Mouse (Mus musculus) adipocyte (in vitro differentiated cells): Measurements from ENCODE around the gene Gpr4.

ENCODE experiments used
- DNase-seq: peaks from one replicate; pipeline ENCODE4 v3.0.0-alpha.2; 2016; ENCODE audit warnings: low spot score

Gpr4 gene

DNA sequence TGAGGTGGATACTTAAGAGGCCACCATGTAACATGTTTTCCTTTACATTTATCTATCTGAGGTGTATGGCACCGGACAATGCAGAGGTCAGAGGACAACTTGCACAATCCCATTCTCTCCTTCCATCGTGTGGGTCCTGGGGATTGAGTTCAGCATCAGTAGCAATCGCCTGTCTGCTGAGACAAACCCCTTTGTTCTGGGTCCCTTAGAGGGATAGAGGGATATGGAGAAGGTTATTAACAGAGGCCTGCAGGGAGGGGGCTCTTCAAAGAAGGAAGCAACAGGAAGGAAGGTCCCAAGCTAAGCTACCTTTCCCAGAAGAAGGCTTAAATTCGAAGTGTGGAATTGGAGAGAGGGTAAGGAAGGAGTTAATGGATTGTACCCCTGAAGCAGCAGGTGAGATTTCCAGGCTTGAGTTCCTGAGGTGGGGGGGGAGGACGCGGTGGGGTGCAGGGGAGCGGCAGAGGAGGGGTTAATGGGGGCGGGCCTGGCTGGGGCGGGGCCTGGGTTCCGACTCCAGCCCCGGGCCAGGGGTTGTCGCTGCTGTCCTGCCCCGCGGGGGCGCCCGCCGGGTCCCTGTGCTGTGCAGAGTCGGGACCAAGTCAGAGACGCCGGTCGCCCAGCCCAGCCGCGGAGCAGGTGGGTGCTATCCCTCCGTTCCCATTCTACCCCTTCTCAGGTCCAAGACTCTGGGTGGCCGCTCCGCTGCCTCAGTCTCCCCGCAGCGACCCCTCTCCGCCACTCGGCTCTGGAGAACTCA, at the start of gene Gpr4:
Gene Gpr4, plus strand, starts transcription at position 543 of the 760 bp plus-strand sequence.
- DNase-seq, result no peak

DNA sequence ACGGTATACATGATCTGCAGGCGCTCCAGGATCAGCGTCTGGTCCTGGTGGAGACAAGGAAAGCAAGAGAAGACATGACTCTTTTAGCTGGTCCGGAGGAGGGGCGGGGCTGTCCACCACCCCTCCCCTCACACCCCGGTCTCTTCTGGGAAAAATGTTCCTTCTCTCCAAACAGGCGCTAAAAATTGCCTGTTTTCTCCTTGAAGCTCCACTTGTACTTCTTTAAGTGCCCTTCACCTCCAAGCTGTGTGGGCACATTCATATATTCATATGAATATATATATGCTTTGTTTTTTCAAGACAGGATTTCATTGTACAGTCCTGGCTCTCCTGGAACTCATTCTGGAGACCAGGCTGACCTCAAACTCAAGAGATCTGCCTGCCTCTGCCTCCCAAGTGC, 49.4 kb upstream of the Gpr4 start:
- no peak for DNase-seq

- no peak for DNase-seq
Observed at GRCm38 (mm10) chr7:19163752-19164151, 48.6 kb upstream of the Gpr4 start.

GRCm38 (mm10) chr7:19164189-19164588, 48.1 kb upstream of the Gpr4 start:
- DNase-seq, result no peak

DNA sequence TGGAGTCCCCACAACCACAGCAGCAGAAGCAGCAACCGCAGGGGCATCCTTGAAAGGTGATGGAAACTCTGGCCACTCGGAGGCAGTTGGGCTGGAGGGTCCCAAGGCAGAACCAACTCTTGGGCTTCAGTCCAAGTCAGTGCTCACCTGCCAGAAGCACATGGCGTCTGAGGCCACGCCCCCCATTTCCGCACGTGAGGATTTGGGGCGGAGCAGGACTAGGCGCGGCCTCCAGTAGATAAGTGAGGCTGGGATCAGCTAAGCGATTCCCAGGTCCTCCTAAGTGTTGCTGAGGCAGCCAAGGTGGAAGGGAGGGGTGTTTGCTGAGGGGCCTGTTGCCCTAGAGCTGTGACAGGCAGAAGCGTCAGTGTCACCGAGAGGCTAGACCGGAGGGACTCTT, 47.4 kb upstream of the Gpr4 start:
- no peak for DNase-seq

DNA sequence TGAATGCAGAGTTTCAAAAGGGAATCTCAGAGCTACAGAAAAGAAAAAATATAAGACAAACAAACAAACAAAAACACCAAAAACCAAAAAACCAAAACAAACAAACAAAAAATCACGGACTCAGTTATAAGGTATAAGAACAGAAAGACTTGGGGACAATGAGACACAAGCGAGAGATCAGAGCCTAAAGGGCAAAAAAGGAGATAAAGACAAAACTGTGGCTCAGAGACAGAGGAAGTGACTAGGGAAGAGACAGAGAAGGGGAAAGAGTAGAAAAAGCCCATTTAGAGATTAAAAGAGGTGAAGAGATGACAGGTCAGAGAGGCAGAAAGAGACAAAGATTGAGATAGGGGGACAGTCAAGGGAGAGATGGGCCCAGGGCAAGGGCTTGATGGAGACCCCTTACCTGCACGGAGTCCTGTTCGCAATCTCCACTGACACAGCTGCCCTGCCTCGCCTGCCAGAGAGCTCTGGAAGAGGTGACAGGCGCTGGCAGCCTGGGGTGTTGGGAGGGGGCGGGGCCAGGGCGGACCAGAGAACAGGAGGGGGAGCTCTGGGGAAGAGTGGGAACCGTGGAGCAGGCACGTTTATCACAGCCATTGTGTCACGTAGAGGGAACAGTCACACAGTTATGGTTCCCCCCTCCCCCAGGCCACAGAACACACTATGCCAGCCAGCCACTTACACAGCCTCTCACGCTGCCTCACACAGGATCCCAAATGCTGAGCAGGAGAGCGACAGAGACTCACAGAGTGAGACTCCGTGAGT, 46.5 kb upstream of the Gpr4 start, which contains the start of gene Gipr:
Gene Gipr, minus strand, starts transcription at position 472 of the 768 bp plus-strand sequence.
- no peak for DNase-seq

- no peak for DNase-seq
Observed at GRCm38 (mm10) chr7:19166990-19167389, 45.3 kb upstream of the Gpr4 start.

DNA sequence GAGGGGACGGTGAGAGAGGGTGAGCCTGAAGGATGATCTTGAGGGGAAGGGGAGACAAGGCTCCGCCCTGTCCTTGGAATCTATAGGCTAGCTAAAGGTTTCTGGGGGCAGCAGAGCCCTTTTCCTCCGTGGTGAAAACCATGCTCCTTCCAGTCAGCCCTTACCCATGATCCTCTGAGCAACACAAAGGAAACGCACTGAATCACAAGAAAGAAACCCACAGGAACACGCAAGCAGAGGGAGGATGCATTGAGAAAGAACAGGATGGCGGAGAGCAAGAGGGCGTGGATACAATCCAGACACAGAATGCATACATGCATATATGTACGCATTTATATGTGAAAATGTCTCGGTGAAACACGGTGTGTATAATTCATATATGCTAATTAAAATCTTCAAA, 42.8 kb upstream of the Gpr4 start:
- no peak for DNase-seq

DNA sequence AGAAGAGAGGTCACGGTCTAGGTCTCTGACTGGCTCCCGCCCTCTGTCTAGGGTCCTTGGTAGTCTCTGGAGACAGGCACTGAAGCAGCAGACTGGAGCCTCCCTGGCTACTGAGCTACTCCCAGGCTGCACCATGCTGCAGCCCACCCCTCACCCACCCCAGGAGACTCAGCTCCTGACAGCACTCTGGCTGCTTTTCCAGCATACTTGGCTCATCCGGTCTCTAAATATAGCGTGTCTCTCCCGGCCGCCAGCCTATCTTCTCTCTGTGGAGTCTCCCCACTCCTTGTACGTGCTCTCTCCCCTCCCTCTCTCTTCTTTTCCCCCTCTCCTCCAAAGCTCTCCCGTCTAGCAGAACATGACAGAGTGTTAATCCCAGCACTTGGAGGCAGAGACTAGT, 42.2 kb upstream of the Gpr4 start:
- no peak for DNase-seq

DNA sequence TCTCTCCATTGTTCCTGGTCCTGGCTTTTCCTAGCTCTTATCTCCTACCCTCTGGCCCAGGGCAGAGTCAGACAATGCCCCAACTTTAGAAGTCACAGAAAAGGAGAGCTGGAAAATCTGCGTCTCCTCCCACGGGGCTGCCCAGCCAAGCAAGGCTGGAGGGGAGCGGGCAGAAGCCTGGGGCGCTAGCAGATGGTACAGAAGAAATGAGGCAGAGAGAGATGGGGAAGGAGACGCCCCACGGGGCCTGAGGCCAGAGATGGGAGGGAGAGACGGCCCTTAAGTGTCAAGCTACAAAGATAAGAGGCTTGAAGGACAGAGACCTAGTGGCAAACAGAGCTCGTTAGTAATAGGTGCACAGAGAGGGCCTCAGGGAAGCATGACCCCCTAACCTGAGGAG, 40.5 kb upstream of the Gpr4 start:
- no peak for DNase-seq

GRCm38 (mm10) chr7:19172874-19173273, 39.5 kb upstream of the Gpr4 start:
- DNase-seq, result no peak

- no peak for DNase-seq
Observed at GRCm38 (mm10) chr7:19175708-19176515, 36.4 kb upstream of the Gpr4 start, which contains the start of gene Eml2. TSS of gene Eml2 (plus strand) at chr7:19176421.

DNA sequence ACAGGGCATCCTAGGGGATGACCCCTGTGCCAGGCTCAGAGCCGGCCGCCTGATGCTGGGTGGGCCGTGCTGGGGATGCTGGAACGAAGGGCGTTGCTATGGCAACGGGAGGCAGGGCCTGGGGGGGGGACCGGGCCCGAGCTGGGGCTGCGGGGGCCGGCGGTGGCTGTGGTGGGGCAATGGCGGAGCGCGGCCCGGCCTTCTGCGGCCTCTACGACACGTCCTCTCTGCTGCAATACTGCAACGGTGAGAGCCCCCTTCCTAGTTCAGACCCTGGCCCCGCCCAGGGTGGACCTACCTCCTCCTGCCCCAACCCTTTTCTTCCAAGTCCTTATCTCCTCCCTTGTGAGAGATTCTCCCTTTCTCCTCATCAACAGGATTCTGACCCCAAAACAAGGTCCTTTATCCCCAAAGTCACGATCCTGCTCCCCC, 35.8 kb upstream of the Gpr4 start:
- no peak for DNase-seq

DNA sequence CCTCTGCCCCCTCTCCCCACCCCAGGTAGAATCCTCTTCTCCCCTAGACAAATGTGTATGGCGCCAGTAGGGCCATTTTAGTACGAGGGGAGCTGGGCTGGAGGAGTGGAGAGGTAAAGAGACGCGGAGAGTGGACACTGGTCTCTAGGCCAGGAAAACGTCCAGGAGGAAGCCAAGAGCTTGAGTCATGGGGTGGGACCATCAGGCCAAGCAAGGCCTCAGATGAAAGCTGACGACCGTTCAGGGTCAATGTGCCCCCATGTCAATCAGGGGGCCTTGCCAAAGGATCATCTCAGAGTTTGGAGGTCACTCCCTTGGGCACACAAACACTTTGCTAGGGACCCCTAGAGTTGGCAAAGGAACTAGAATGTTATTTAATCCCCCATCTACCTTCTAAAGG, 35.1 kb upstream of the Gpr4 start:
- DNase-seq, result no peak

- DNase-seq, result no peak
Observed at GRCm38 (mm10) chr7:19178035-19178434, 34.3 kb upstream of the Gpr4 start.

DNA sequence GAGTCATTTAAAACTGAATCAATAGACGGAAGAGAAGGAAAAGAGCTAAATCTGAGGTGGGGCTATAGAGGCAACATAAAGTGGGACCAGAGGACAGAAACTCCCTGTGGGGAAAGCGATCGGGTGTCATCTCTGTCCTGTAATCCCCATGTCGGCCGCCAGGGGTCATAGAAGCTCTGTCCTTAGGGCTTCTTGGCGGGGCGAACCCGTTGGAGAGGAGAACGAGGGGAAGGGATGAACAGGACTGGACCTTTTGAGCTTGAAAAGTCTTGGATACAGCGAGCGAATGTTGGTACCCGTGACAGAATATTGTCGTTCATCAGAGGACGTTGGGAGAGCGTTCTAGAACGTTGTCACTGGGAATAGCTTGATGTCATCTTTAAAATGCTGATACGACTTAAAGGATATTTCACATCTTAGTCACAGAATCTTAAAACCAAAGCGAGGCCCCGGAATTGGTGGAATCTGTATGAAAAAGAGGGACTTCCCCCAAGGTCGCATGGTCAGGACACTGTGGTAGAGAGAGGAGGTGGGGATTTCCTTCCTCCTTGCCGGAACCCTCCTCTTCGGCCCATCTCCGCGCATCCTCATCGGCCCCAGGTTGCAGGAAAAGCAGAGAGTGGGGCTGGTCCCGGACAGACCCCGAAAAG, 33.8 kb upstream of the Gpr4 start:
- DNase-seq, result no peak

DNA sequence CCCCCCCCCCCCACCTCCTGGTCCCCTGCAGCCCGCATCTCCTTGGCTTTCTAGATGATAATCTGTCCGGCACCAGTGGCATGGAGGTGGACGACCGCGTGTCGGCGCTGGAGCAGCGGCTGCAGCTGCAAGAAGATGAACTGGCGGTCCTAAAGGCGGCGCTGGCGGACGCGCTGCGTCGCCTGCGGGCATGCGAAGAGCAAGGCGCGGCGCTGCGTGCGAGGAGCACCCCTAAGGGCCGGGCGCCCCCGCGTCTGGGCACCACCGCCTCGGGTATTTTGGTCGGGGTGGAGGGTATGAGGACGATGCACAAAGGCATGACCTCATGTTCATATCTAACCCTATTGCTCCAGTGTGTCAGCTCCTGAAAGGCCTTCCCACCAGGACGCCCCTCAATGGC, 33.2 kb upstream of the Gpr4 start:
- DNase-seq, result no peak

- DNase-seq, result no peak
Observed at GRCm38 (mm10) chr7:19179936-19180335, 32.4 kb upstream of the Gpr4 start.

- DNase-seq, result no peak
Observed at GRCm38 (mm10) chr7:19180862-19181429, 31.4 kb upstream of the Gpr4 start.

DNA sequence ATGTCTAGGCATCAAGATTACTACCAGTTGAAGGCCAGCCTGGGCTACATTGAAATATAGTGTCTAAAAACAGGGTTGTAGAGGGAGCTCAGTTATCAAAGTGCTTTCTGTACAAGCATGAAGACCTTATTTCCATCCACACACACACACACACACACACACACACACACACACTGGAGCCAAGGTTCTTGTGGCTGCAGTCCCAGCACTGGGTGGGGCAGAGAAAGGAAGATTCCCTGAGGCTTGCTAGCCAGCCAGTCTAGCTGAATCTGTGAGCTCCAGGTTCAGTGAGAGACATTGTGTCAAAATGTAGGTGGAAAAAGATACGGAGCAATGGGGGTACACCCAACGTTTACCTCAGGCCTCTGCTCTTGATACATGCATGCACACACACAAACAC, 28.1 kb upstream of the Gpr4 start:
- DNase-seq, result peak; percentile 45

DNA sequence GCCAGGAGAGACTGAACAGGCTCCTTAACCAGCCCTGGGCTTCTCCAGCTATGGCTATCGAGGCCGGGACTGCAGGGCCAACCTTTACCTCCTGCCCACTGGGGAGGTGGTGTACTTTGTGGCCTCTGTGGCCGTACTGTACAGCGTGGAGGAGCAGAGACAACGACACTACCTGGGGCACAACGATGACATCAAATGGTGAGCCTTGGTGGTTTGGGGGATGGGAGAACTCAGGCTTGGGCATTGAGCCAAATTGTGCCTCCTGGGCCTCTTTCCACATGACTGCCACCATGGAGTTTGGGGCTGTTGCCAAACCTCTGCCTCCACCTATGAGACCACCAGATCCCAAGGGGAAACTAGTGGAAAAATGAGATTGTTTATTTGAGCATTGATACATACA, 27.6 kb upstream of the Gpr4 start:
- DNase-seq, result no peak

GRCm38 (mm10) chr7:19194676-19195075, 17.7 kb upstream of the Gpr4 start:
- no peak for DNase-seq
